Mouse (Mus musculus) thymus, adult 18-20 months (tissue): ENCODE measurements around the gene Rab8b.

ENCODE experiments used
- DNase-seq, 2 experiments: peaks; one replicate each; pipeline ENCODE4 v3.0.0; 2022; ENCODE audit warnings: mixed read lengths in 2 of 2

The Rab8b gene

GRCm38 (mm10) chr9:66919382-66919971 is at the start of gene Rab8b:
TSS of gene Rab8b (minus strand) at chr9:66919687.
- DNase-seq = peak; percentile 95

- no peak for DNase-seq
Observed at GRCm38 (mm10) chr9:66967492-66967891, 48.0 kb upstream of the Rab8b start.

- no peak for DNase-seq
Observed at GRCm38 (mm10) chr9:66961478-66961877, 42.0 kb upstream of the Rab8b start.

- no peak for DNase-seq
Observed at GRCm38 (mm10) chr9:66957451-66957850, 38.0 kb upstream of the Rab8b start.

GRCm38 (mm10) chr9:66952886-66953285 is 33.4 kb upstream of the Rab8b start:
- no peak for DNase-seq

GRCm38 (mm10) chr9:66952321-66952720 is 32.8 kb upstream of the Rab8b start:
- no peak for DNase-seq

GRCm38 (mm10) chr9:66948536-66948935 is 29.0 kb upstream of the Rab8b start:
- DNase-seq = no peak

GRCm38 (mm10) chr9:66945647-66946641 is 26.5 kb upstream of the Rab8b start, which contains the start of gene Rps27l:
TSS of gene Rps27l (plus strand) at chr9:66946086.
- peak; percentile 86 to 88 for DNase-seq

- DNase-seq = no peak
Observed at GRCm38 (mm10) chr9:66945161-66945560, 25.7 kb upstream of the Rab8b start.

GRCm38 (mm10) chr9:66938836-66939235 is 19.3 kb upstream of the Rab8b start:
- no peak for DNase-seq

GRCm38 (mm10) chr9:66937507-66937906 is 18.0 kb upstream of the Rab8b start:
- no peak for DNase-seq

GRCm38 (mm10) chr9:66933869-66934808 is 14.7 kb upstream of the Rab8b start:
- no peak for DNase-seq

- DNase-seq = no peak
Observed at GRCm38 (mm10) chr9:66930351-66930750, 10.9 kb upstream of the Rab8b start.

GRCm38 (mm10) chr9:66927696-66928402 is 8.4 kb upstream of the Rab8b start:
- DNase-seq = no peak

- no peak for DNase-seq
Observed at GRCm38 (mm10) chr9:66925853-66926252, 6.4 kb upstream of the Rab8b start.

- no peak for DNase-seq
Observed at GRCm38 (mm10) chr9:66922076-66922475, 2.6 kb upstream of the Rab8b start.

GRCm38 (mm10) chr9:66920488-66921279 is 1.2 kb upstream of the Rab8b start:
- no peak for DNase-seq

GRCm38 (mm10) chr9:66919981-66920380 is 494 bp upstream of the Rab8b start:
- peak in 1 of 2 experiments; percentile 23 for DNase-seq

- no peak for DNase-seq
Observed at GRCm38 (mm10) chr9:66918672-66919330, 686 bp downstream of the Rab8b start.

GRCm38 (mm10) chr9:66917892-66918255 is 1.6 kb downstream of the Rab8b start:
- DNase-seq = no peak
